Mouse (Mus musculus) right cerebral cortex, postnatal 25 days (tissue): ENCODE measurements around the gene Gm20388.
"Not testable (repeated sequence)": the region's sequence is repeated elsewhere in the genome, so short reads cannot be mapped to it uniquely, and the experiment has no call there.

Experiments used
- DNase-seq: peaks from one replicate; pipeline ENCODE4 v3.0.0; 2022

The Gm20388 gene

GRCm38 (mm10) chr8:121589205-121589726 is 1678.6 kb downstream of the Gm20388 start:
- no peak for DNase-seq

DNA sequence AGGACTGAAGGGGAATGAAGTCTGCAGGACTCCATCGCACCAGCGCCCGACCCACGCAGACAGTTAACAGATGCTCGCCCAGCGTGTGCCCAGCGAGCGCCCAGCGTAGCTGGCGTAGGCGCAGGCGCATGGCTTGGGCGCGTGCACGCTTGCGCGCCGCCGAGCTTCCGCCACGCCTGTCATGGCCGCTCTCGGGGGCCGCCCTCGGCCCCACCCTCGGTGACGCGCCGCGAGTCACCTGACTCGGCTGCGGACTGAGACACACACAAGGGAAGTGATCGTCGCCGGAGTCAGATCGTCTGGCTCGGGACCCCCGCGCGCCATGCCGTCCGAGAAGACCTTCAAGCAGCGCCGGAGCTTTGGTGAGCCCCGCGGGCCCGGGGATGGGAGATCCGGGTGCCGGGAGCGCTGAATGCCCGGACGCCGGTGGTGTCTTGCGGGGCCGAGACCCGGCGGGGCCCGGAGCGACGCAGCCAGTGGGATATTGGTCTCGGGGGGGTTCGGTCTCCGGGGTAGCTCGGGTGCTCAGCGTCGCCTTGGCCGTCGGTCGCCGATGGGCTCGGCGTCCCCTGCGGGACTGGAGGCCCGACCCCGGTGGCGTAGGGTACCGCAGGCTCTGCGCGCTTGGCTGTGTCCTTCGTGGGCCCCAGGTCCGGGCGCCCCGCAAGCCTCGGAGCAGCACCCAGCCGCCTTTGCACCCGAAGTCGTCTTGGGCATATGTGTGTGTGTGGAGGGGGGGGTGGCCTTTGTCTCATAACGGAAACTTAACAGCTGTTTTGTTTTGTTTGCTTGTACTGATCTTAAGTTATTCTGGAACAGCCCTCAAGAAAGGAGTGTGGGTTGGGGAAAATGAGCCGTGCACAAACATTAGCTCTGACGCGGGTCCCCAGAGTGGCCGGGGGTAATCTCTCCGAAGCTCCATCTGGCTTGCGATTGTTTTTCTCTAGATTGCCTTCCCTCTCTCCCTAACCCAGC is 1679.8 kb downstream of the Gm20388 start, which contains the start of gene Map1lc3b:
TSS of gene Map1lc3b (plus strand) at position 159 of the 975 bp plus-strand sequence.
- DNase-seq, result peak; percentile 98

GRCm38 (mm10) chr8:121591178-121592066 is 1680.8 kb downstream of the Gm20388 start:
- no peak for DNase-seq

GRCm38 (mm10) chr8:121593293-121593692 is 1682.7 kb downstream of the Gm20388 start:
- no peak for DNase-seq

GRCm38 (mm10) chr8:121593983-121594382 is 1683.3 kb downstream of the Gm20388 start:
- no peak for DNase-seq

DNA sequence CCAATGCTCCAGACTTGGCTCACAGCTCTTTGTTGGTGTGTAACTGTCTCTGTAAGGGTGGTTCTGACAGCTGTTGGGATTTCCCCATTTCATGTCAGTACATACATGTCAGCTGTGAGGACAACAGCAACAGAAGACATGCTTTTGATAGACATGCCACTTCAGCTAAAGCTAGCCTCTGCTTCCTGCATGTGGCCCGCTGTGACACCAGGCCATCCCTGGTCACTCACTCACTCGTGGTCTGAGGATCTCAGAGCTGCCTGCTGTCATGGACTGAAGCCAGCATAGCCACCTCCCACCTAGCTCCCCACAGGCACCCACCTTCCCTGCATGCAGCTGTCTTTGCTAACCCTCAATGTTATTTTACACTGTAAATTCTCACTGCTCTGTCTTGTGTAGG is 1686.9 kb downstream of the Gm20388 start:
- not testable (repeated sequence) for DNase-seq

- no peak for DNase-seq
Measured at GRCm38 (mm10) chr8:121598190-121598589, 1687.5 kb downstream of the Gm20388 start.

DNA sequence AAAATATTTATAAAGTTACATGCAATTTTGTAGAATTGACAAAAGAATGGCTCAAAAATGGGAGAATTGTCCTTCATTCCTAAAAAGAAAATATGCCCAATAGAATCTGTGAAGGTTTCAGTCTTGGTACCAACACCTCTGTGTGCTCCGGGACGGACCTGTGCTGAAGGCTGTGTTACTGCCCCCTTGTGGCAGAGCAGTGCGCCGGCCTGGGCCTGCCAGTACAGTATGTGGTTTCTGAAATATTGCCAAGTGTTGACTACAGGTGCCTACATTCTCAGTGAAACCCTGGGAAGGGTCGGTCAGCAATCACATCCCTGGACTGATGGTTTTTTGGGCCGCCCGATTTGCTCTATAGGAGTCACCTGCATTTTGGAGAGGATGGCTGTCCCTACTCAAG is 1688.3 kb downstream of the Gm20388 start:
- DNase-seq, result peak; percentile 55

DNA sequence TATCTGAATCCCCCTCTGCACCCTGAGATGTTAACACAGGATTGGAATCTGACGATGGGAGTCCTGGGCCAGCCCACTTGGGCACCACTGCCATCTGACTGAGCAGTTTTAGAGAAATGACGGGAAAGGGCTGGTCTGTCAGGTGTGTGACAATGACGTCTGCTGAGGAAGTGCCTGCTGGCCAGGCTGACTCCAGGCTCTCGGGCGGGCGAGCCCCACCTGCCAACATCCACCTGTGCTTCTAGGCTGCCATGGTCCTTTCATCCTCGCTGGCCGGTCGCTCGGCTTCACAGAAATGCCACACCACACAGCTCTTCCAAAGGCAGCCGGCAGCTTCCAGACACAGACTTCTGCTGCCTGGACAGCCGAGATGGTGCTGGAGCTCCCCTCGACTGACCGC is 1689.2 kb downstream of the Gm20388 start:
- DNase-seq, result no peak

- no peak for DNase-seq
Measured at GRCm38 (mm10) chr8:121602411-121602810, 1691.8 kb downstream of the Gm20388 start.

DNA sequence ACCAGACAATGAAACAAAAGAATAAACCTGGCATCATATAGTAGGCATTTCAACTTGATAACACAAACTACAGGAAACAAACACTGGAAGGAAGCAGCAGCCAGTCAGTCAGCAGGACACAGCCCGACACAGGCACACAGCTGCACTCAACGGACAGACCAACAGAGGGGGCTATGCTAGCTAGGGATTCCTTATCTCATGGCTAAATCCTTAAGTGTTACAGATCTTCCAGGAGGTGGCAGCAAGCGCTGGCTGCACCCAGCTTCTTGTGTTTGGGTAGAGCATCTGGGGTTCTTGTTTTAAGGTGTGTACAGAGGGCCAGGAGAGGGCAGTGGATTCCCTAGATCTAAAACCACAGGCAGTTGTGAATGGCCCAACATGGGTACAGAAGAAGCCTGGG is 1692.2 kb downstream of the Gm20388 start:
- peak; percentile 68 for DNase-seq

GRCm38 (mm10) chr8:121603801-121604200 is 1693.2 kb downstream of the Gm20388 start:
- DNase-seq, result no peak

DNA sequence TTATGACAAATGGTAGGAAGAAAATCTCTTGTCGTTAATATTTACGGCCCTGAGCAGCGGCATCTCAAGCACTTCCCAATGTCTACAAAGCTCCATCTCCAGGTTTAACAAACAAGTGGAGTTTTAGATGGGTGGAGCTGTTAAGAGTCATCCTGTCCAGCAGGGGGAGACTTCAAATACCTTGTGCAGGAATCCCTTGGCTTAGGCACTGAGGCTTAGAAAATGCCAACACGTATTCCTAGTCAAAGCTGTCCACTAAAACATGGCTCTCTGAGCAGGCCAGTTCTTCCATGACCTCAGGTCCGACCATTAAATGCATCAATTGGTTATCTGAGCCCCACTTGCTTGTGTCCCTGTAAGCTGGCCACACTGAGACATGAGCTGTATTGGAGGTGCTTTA is 1697.0 kb downstream of the Gm20388 start:
- DNase-seq, result no peak

DNA sequence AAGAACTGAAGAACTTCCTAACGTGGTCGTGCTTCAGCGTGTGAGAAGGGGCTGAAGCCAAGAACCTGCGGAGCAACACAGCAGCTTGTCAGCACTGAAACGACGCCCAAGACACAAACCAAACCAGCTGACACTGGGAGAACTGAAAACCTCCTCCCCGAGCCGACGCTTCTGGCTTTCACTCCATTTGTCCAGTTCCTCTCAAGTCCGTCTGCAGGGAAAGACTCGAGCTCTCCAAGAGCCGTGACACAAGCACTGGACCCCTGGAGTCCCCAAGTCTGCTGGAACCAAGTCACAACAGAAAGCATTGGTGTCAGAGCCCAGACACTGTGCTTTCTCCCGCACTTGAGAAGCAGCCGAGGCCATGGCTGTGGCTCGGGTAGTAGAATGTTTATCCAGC is 1698.6 kb downstream of the Gm20388 start:
- no peak for DNase-seq

GRCm38 (mm10) chr8:121609916-121610315 is 1699.3 kb downstream of the Gm20388 start:
- DNase-seq, result no peak

GRCm38 (mm10) chr8:121613419-121613818 is 1702.8 kb downstream of the Gm20388 start:
- no peak for DNase-seq

DNA sequence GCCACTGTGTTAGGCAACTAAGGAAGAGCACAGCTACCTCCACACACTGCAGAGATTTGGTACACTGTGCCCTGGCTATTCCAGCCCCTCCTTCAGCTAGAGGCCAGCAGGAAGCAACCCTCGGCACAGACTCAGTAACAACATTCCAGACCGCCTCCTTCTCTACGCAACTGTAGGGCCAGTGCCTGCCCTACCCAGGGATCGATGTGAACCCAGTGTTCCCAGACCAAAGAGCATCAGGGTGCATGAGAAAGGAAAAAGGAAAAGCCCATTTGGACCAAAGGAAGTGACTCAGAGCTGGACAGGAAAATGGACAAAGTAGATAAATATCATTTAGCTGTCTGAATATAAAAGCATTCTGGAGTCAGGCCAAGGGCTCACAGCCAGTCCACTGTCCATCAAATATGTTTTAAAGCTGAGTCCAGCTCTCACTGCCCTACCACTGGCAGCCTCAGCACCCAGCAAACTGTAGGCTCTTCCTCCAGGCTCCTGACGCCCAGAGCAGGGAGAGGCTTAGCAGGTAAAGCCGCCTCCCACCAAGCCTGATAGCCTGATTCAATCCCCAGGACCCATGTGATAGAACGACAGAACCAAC is 1708.9 kb downstream of the Gm20388 start:
- no peak for DNase-seq

- DNase-seq, result no peak
Measured at GRCm38 (mm10) chr8:121620801-121621516, 1710.3 kb downstream of the Gm20388 start.

DNA sequence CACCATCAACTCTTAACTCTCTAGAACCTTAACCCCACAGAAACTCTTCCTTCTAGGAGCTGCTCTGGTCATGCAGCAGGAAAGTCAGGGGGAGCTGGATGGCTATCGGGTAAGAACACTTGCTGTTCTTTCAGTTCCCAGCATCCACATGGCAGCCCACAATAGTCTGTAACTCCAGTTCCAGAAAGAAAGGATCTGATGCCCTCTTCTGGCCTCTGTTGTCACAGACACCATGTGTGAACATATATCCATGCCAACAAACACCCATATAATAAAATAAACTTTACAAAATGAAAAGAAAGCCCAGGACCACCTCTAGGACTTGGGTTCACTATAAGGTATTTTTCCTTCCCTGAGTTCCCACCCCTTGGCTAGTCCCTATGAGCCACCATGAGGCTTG is 1711.2 kb downstream of the Gm20388 start:
- DNase-seq, result no peak

DNA sequence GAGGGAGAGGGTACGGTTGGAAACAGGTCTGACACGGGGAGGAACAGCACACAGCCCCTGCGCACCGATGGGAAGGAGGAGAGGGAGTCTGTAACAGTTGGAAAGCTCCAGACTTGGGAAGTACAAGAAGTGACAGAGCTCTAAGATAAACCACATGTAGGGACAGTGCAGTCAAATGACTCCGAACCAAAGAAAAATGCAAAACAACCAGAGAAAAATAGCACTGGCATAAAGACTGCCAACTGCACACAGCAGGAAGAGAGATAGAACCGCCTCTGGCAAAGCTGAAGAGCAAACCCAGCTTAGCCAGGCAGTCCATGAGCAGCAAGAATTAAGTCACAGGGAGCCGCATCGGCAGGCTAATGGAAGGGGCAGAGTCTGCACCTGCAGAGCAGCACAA is 1712.4 kb downstream of the Gm20388 start:
- DNase-seq, result no peak

DNA sequence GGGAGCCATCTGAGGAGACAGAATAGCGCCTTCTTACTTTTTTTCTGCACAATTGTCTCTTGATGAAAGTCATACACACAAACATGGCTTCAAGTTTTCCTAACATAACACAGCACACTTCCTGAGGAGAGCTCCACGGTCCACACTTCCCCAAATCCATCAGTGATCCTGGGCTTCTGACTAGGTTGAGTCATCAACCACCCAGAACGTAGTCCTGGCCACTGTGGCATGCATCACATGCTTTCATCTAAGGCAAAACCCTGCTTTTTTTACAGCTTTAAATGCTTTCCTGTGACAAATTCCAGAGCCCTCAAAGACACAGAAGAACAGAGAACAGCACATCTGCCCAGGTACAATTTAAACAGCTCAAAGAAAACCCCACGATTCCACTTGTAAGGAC is 1718.0 kb downstream of the Gm20388 start:
- no peak for DNase-seq

- no peak for DNase-seq
Measured at GRCm38 (mm10) chr8:121631645-121632071, 1721.0 kb downstream of the Gm20388 start.
